8 mouse cellular contexts compared by ENCODE assay signal in the genomic region with DNA sequence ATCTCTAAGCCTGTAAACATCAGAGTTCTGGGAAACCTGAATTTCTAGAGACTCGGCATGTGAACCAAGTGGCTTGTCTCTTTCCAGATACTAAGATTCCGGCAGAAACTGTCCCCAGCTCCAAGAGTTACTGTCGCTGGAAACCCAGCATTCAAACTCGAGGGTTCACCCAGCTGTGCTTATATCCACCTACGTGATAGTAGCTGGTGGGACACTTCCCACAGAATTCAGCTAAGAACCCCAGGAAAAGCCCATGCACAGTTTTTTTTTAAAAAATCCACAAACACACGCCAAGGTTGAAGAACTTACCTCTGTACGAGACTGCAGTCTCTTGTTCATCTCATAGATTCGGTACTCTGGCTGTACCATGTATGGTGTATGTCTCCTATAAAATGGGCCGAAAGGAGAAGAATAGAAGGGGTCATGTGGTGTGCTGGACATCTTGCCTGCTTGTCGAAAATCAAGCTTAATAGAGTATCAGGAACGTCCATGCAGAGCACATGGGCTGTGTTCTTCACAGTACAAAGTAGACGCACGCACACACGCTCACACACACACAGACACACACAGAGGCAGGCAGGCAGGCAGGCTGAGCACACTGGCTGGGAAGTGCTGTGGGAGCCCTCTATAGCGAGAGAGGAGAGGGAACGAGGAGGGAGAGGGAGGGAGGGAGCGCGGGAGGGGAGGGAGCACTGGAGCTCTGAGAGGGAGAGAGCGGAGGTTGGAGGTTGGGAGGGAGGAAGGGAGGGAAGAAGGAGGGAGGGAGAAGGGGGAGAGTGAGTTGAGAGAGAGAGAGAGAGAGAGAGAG. TPM values are rescaled to one million over a fixed set of nuclear protein-coding genes. Genes with fewer than 3 reads are reported as not detected.
DNase-seq lines count a peak whose midpoint lies in the region; ATAC-seq and TF ChIP-seq lines count a peak whose summit lies in the region.

A gene (minus strand): TSS at position 628 of the 808 bp plus-strand sequence.

- H3K4me3 ChIP-seq in megakaryocyte, embryonic 14.5 days (replicated peaks), result peak within 1 kb of the TSS; percentile 81
- peak within 1 kb of the TSS; percentile 26; the same call in 1 of the 2 replicates for H3K4me3 ChIP-seq in liver, embryonic 16.5 days (ENCODE audit: low read depth, low read length)
- H3K4me3 ChIP-seq in olfactory bulb, adult 2 months (ENCODE audit: insufficient read depth, low read depth, low read length), result peak within 1 kb of the TSS; percentile 45

- no peak within 1 kb of the TSS for H3K27ac ChIP-seq in liver, embryonic 16.5 days (ENCODE audit: low read length)
- no peak within 1 kb of the TSS for H3K27ac ChIP-seq in olfactory bulb, adult 2 months (ENCODE audit: insufficient read depth, low read depth, low read length)

- no peak for TF ChIP-seq CTCF in olfactory bulb, adult 2 months (IDR thresholded peaks at IDR 0.05; ENCODE audit: insufficient read depth, low read depth, low read length)

- no peaks in the 10 kb centered on the region for H3K36me3 ChIP-seq in megakaryocyte, embryonic 14.5 days (replicated peaks; ENCODE audit: low read length)
- H3K36me3 ChIP-seq in liver, embryonic 16.5 days (ENCODE audit: control insufficient read depth, insufficient read depth), result no peaks in the 10 kb centered on the region

- H3K4me1 ChIP-seq in megakaryocyte, embryonic 14.5 days, result peaks cover 3% of the 10 kb centered on the region; the same call in 1 of the 2 replicates
- no peaks in the 10 kb centered on the region for H3K4me1 ChIP-seq in liver, embryonic 16.5 days (ENCODE audit: control insufficient read depth, low read depth, low read length)
- peaks cover 7% of the 10 kb centered on the region; the same call in 1 of the 2 replicates for H3K4me1 ChIP-seq in olfactory bulb, adult 2 months (ENCODE audit: control insufficient read depth, insufficient read depth, low read length)

- peak; percentile 33 to 51 for DNase-seq in frontal cortex, postnatal 10 days (ENCODE audit: low spot score in 2 of 2)
- peak; percentile 53 for DNase-seq in heart, postnatal 4 days
- DNase-seq in layer of hippocampus, adult 8-10 months (ENCODE audit: low spot score in 2 of 2), result peak in 1 of 2 experiments; percentile 68

- 2% methylated on average over 19 of the region's 19 CpGs for WGBS in liver, embryonic 16.5 days (ENCODE audit: insufficient replicate concordance)
- WGBS in olfactory bulb, adult 2 months, result 4% methylated on average over 19 of the region's 19 CpGs

- no peak within 1 kb of the TSS for H3K9ac ChIP-seq in liver, embryonic 16.5 days (ENCODE audit: low read depth, low read length)

- peak; percentile 22; the same call in 1 of the 2 replicates for TF ChIP-seq POLR2A in olfactory bulb, adult 2 months (IDR thresholded peaks at IDR 0.05; ENCODE audit: insufficient read depth, low read depth, low read length)

- H3K27me3 ChIP-seq in megakaryocyte, embryonic 14.5 days (replicated peaks), result peaks cover 3% of the 10 kb centered on the region
- no peaks in the 10 kb centered on the region for H3K27me3 ChIP-seq in liver, embryonic 16.5 days (ENCODE audit: control insufficient read depth, insufficient read depth, low read depth, low read length)

- peak within 1 kb of the TSS; percentile 20; the same call in 1 of the 2 replicates for H3K4me2 ChIP-seq in liver, embryonic 16.5 days (ENCODE audit: low read depth, low read length)

- ATAC-seq in megakaryocyte, adult 5-6 weeks (ENCODE audit: poor library complexity, severe bottlenecking), result no peak
- ATAC-seq in liver, embryonic 16.5 days (ENCODE audit: low read depth), result peak; percentile 45; the same call in 1 of the 2 replicates
- ATAC-seq in monocyte, adult 5-6 weeks (replicated peaks; ENCODE audit: insufficient number of reproducible peaks, low FRiP score, low TSS enrichment, poor library complexity, severe bottlenecking), result no peak

- no peaks in the 10 kb centered on the region for H3K9me3 ChIP-seq in megakaryocyte, embryonic 14.5 days
- no peaks in the 10 kb centered on the region for H3K9me3 ChIP-seq in liver, embryonic 16.5 days (replicated peaks; ENCODE audit: control insufficient read depth, low read length)

RNA-seq across cellular contexts. Expression of the gene that starts here (rescaled TPM):
- not detected in 2 replicates for polyA plus RNA-seq in megakaryocyte, embryonic 14.5 days (2012; ENCODE audit: insufficient read depth, low replicate concordance)
- not detected in 2 replicates for total RNA-seq in megakaryocyte, adult 5-6 weeks (2015)
- total RNA-seq in megakaryocyte, adult 5-6 weeks (2017), result not detected in 2 replicates
- total RNA-seq in heart, postnatal 4 days (2021), result 10 to 100 TPM; 20.1 to 28.4 TPM
- 10 to 100 TPM; 45.5 to 63.5 (median 56.3) TPM for total RNA-seq in layer of hippocampus, adult 8-10 months (2022)
- polyA plus RNA-seq in liver, embryonic 16.5 days (2015; fragmentation: Nextera tagmentation; extraction: Ambion mirVana), result 3.9 and 5.9 TPM in 2 replicates
- polyA plus RNA-seq in olfactory bulb, adult 2 months (2012; ENCODE audit: insufficient read depth, insufficient read length, low replicate concordance, missing spikeins), result not detected in 2 replicates
- not detected in 3 replicates for total RNA-seq in monocyte, adult 5-6 weeks (2017)

Comparison
In these comparisons a context has a peak if more than half of its experiments do, and no peak if none do; other contexts are left out.
1. RNA of the gene that starts here (total RNA-seq): 45.5 to 63.5 TPM in layer of hippocampus, adult 8-10 months and 20.1 to 28.4 TPM in heart, postnatal 4 days; not detected in megakaryocyte, adult 5-6 weeks and not detected in monocyte, adult 5-6 weeks; every median in the first group is over 10 times any median in the second.
2. H3K4me3 ChIP-seq: peak in every context shown above with its lines; median percentile 81 in megakaryocyte, embryonic 14.5 days; 45 in olfactory bulb, adult 2 months; 26 in liver, embryonic 16.5 days.